In genomic region chr17:37221879-37222278, GRCm38 (mm10) we compare ENCODE assay signal across 17 mouse cellular contexts. TPM values are rescaled to one million over a fixed set of nuclear protein-coding genes. Genes with fewer than 3 reads are reported as not detected.
DNase-seq lines count a peak whose midpoint lies in the region; ATAC-seq and TF ChIP-seq lines count a peak whose summit lies in the region.
"Had no signal": no experiment of that assay in that cellular context is flagged by ENCODE, and none has a peak within 500 bp of the region (broad histone marks: within the 10 kb centered on the region; RNA-seq: fewer than 3 reads in every experiment).

No protein-coding gene starts in this region.

- TF ChIP-seq EP300 in CH12.LX (IDR thresholded peaks at IDR 0.05; ENCODE audit: low read length) = no peak

- H3K9ac ChIP-seq in kidney, postnatal 0 days (ENCODE audit: low read depth, low read length) = no peak overlapping the region
- H3K9ac ChIP-seq in CH12.LX (ENCODE audit: insufficient read depth, low read depth) = no peak overlapping the region
- H3K9ac ChIP-seq: embryonic facial prominence, embryonic 12.5 days; liver, embryonic 15.5 days had no signal

- 32% methylated on average over 1 of the region's 1 CpGs for WGBS in kidney, postnatal 0 days
- WGBS in kidney, adult 2 months = 26% methylated on average over 1 of the region's 1 CpGs

- H3K27me3 ChIP-seq in kidney, postnatal 0 days (ENCODE audit: insufficient read depth, low read length) = no peaks in the 10 kb centered on the region
- no peaks in the 10 kb centered on the region for H3K27me3 ChIP-seq in kidney, adult 2 months (replicated peaks; ENCODE audit: control insufficient read depth, insufficient read depth, low read length)
- peaks cover 2% of the 10 kb centered on the region for H3K27me3 ChIP-seq in CH12.LX (replicated peaks)
- H3K27me3 ChIP-seq: embryonic facial prominence, embryonic 12.5 days; liver, embryonic 15.5 days had no signal

- H3K36me3 ChIP-seq in kidney, postnatal 0 days (ENCODE audit: insufficient read depth, low read length) = no peaks in the 10 kb centered on the region
- H3K36me3 ChIP-seq in kidney, adult 2 months (ENCODE audit: control insufficient read depth, insufficient read depth, low read length) = no peaks in the 10 kb centered on the region
- H3K36me3 ChIP-seq in CH12.LX (replicated peaks in 1 of 2; ENCODE audit: control insufficient read depth in 1 of 2, insufficient read depth in 1 of 2, low read length in 1 of 2) = no peaks in the 10 kb centered on the region
- H3K36me3 ChIP-seq: embryonic facial prominence, embryonic 12.5 days; forebrain, embryonic 10.5 days; liver, embryonic 15.5 days had no signal

- TF ChIP-seq RAD21 in CH12.LX (IDR thresholded peaks at IDR 0.05; ENCODE audit: low read depth, low read length) = peak; percentile 53

- no peak overlapping the region for H3K27ac ChIP-seq in kidney, postnatal 0 days
- H3K27ac ChIP-seq in kidney, adult 2 months (ENCODE audit: insufficient read depth, low read depth, low read length) = no peak overlapping the region
- H3K27ac ChIP-seq in CH12.LX (ENCODE audit: insufficient read depth, low read depth) = no peak overlapping the region
- H3K27ac ChIP-seq: embryonic facial prominence, embryonic 12.5 days; forebrain, embryonic 10.5 days; liver, embryonic 15.5 days had no signal

- H3K4me2 ChIP-seq in kidney, postnatal 0 days (ENCODE audit: low read length) = no peak overlapping the region
- H3K4me2 ChIP-seq in CH12.LX (ENCODE audit: insufficient read depth, low read depth, poor library complexity, severe bottlenecking) = no peak overlapping the region
- H3K4me2 ChIP-seq: embryonic facial prominence, embryonic 12.5 days; liver, embryonic 15.5 days had no signal

- no peaks in the 10 kb centered on the region for H3K4me1 ChIP-seq in kidney, postnatal 0 days (replicated peaks; ENCODE audit: insufficient read depth, low read length)
- no peaks in the 10 kb centered on the region for H3K4me1 ChIP-seq in kidney, adult 2 months (ENCODE audit: control insufficient read depth, insufficient read depth, low read length)
- no peaks in the 10 kb centered on the region for H3K4me1 ChIP-seq in CH12.LX (ENCODE audit: control insufficient read depth in 1 of 2, insufficient read depth in 2 of 2)
- H3K4me1 ChIP-seq: embryonic facial prominence, embryonic 12.5 days; forebrain, embryonic 10.5 days; liver, embryonic 15.5 days had no signal

- ATAC-seq in kidney, postnatal 0 days (replicated peaks; ENCODE audit: low FRiP score, low read depth) = no peak
- ATAC-seq: hindbrain, embryonic 16.5 days had no signal

- TF ChIP-seq CTCF in kidney, postnatal 0 days (IDR thresholded peaks at IDR 0.05; ENCODE audit: low read depth) = peak; percentile 31; the same call in 1 of the 2 replicates
- no peak for TF ChIP-seq CTCF in kidney, adult 2 months (conservative IDR thresholded peaks at IDR 0.05; ENCODE audit: insufficient read depth, insufficient read length, low read depth, low read length)
- TF ChIP-seq CTCF in CH12.LX (conservative IDR thresholded peaks at IDR 0.05 in 1 of 2, IDR thresholded peaks at IDR 0.05 in 1 of 2; ENCODE audit: low read depth in 2 of 2, low read length in 2 of 2) = peak; percentile 18 to 59; a peak in 2 of 4 replicates
- TF ChIP-seq CTCF in brain, embryonic 14.5 days (IDR thresholded peaks at IDR 0.05; ENCODE audit: borderline replicate concordance, extremely low read depth, insufficient read depth, insufficient read length) = peak; percentile 6; the same call in 1 of the 2 replicates

- no peak for TF ChIP-seq POLR2A in kidney, adult 2 months (IDR thresholded peaks at IDR 0.05; ENCODE audit: low read depth, low read length)
- no peak for TF ChIP-seq POLR2A in CH12.LX (IDR thresholded peaks at IDR 0.05; ENCODE audit: low read depth, low read length)
- TF ChIP-seq POLR2A in brain, embryonic 14.5 days (IDR thresholded peaks at IDR 0.05; ENCODE audit: borderline replicate concordance, extremely low read depth, insufficient read depth, insufficient read length, poor library complexity, severe bottlenecking) = no peak

- no peak overlapping the region for H3K4me3 ChIP-seq in kidney, postnatal 0 days (replicated peaks; ENCODE audit: low read depth, low read length)
- no peak overlapping the region for H3K4me3 ChIP-seq in kidney, adult 2 months (ENCODE audit: insufficient read depth, low read depth, low read length)
- no peak overlapping the region for H3K4me3 ChIP-seq in CH12.LX (replicated peaks in 1 of 3; ENCODE audit: low read depth in 2 of 3, low read length in 2 of 3, poor library complexity in 1 of 3)
- H3K4me3 ChIP-seq: embryonic facial prominence, embryonic 12.5 days; forebrain, embryonic 10.5 days; liver, embryonic 15.5 days had no signal

- H3K9me3 ChIP-seq in kidney, postnatal 0 days (replicated peaks; ENCODE audit: low read length) = no peaks in the 10 kb centered on the region
- peaks cover 2% of the 10 kb centered on the region for H3K9me3 ChIP-seq in CH12.LX (replicated peaks; ENCODE audit: low read length)
- H3K9me3 ChIP-seq: liver, embryonic 15.5 days had no signal

- H3K79me2 ChIP-seq in CH12.LX (replicated peaks; ENCODE audit: control insufficient read depth, extremely low read depth, insufficient read depth, poor library complexity, severe bottlenecking) = no peaks in the 10 kb centered on the region

- dilution Hi-C loops in CH12.LX (cut with MboI; ENCODE audit: extremely low pct_ligation_motif_present, extremely low pct_unique_long_range_greater_than_20kb, low sequenced_read_pairs) = no loop called here

- in situ Hi-C loops in CH12.LX (cut with MboI; ENCODE audit: low pct_ligation_motif_present, low pct_unique_long_range_greater_than_20kb, low sequenced_read_pairs) = no loop called here

- peak; percentile 4 for DNase-seq in kidney, postnatal 0 days (ENCODE audit: low spot score)
- DNase-seq in kidney, adult 2 months = no peak
- peak; percentile 59 for DNase-seq in 3T3-L1 (ENCODE audit: low read depth, low spot score)
- DNase-seq in CH12.LX (ENCODE audit: extremely low read depth) = peak; percentile 8
- no peak for DNase-seq in brain, embryonic 14.5 days (ENCODE audit: low read depth)
- DNase-seq in neural tube, embryonic 10.5 days (ENCODE audit: extremely low spot score, low spot score) = no peak
- no peak for DNase-seq in adrenal gland, postnatal 25 days
- DNase-seq: cerebellum, adult 8-10 months; heart, adult 11 months; heart, postnatal 14 days had no signal

TF ChIP-seq in CH12.LX, 34 proteins besides CTCF, POLR2A, EP300 and RAD21:
- TF ChIP-seq SMC3 (IDR thresholded peaks at IDR 0.05; ENCODE audit: low read depth, low read length) (peak; percentile 50), RCOR1 (conservative IDR thresholded peaks at IDR 0.05; ENCODE audit: low read depth, low read length) (no peak)

RNA-seq across cellular contexts. Expression of gene Olfr96, which starts 1.9 kb away (rescaled TPM):
- polyA plus RNA-seq in kidney, postnatal 0 days (2015; fragmentation: Nextera tagmentation; extraction: Ambion mirVana) = not detected in 2 replicates
- polyA plus RNA-seq in kidney, adult 2 months (2012; rRNA removed) = not detected in 2 replicates
- total RNA-seq in CH12.LX (2012; rRNA removed) = not detected in 2 replicates
- total RNA-seq in CH12.LX (2014; rRNA removed) = not detected in 2 replicates
- not detected in 2 replicates for polyA plus RNA-seq in CH12.LX (2012; ENCODE audit: insufficient read length, low read depth)
- not detected in 2 replicates for polyA plus RNA-seq in brain, embryonic 14.5 days (2012; rRNA removed)
- total RNA-seq in adrenal gland, postnatal 25 days (2021) = not detected in 2 replicates
- total RNA-seq: heart, postnatal 14 days; left cerebral cortex, postnatal 25 days; neutrophil, adult 5-6 weeks had no signal
- polyA plus RNA-seq: embryonic facial prominence, embryonic 12.5 days; forebrain, embryonic 10.5 days; hindbrain, embryonic 16.5 days; kidney, embryonic 14.5 days; liver, embryonic 15.5 days had no signal

RNA-seq across cellular contexts. Expression of gene Olfr95, which starts 9.0 kb away (rescaled TPM):
- not detected in 2 replicates for polyA plus RNA-seq in kidney, postnatal 0 days (2015; fragmentation: Nextera tagmentation; extraction: Ambion mirVana)
- polyA plus RNA-seq in kidney, adult 2 months (2012; rRNA removed) = not detected in 2 replicates
- not detected in 2 replicates for total RNA-seq in CH12.LX (2012; rRNA removed)
- not detected in 2 replicates for total RNA-seq in CH12.LX (2014; rRNA removed)
- polyA plus RNA-seq in CH12.LX (2012; ENCODE audit: insufficient read length, low read depth) = not detected in 2 replicates
- polyA plus RNA-seq in brain, embryonic 14.5 days (2012; rRNA removed) = 0.03 and 0.05 TPM in 2 replicates
- total RNA-seq in adrenal gland, postnatal 25 days (2021) = not detected in 2 replicates
- total RNA-seq: heart, postnatal 14 days; left cerebral cortex, postnatal 25 days; neutrophil, adult 5-6 weeks had no signal
- polyA plus RNA-seq: embryonic facial prominence, embryonic 12.5 days; forebrain, embryonic 10.5 days; hindbrain, embryonic 16.5 days; kidney, embryonic 14.5 days; liver, embryonic 15.5 days had no signal

RNA-seq across cellular contexts. Expression of gene Olfr97, which starts 15.3 kb away (rescaled TPM):
- polyA plus RNA-seq in kidney, postnatal 0 days (2015; fragmentation: Nextera tagmentation; extraction: Ambion mirVana) = not detected in 2 replicates
- polyA plus RNA-seq in kidney, adult 2 months (2012; rRNA removed) = not detected in 2 replicates
- not detected in 2 replicates for total RNA-seq in CH12.LX (2012; rRNA removed)
- total RNA-seq in CH12.LX (2014; rRNA removed) = not detected in 2 replicates
- not detected in 2 replicates for polyA plus RNA-seq in CH12.LX (2012; ENCODE audit: insufficient read length, low read depth)
- polyA plus RNA-seq in brain, embryonic 14.5 days (2012; rRNA removed) = not detected in 2 replicates
- not detected in 2 replicates for total RNA-seq in adrenal gland, postnatal 25 days (2021)
- total RNA-seq: heart, postnatal 14 days; left cerebral cortex, postnatal 25 days; neutrophil, adult 5-6 weeks had no signal
- polyA plus RNA-seq: embryonic facial prominence, embryonic 12.5 days; forebrain, embryonic 10.5 days; hindbrain, embryonic 16.5 days; kidney, embryonic 14.5 days; liver, embryonic 15.5 days had no signal

RNA-seq across cellular contexts. Expression of gene Olfr94, which starts 21.1 kb away (rescaled TPM):
- polyA plus RNA-seq in kidney, postnatal 0 days (2015; fragmentation: Nextera tagmentation; extraction: Ambion mirVana) = not detected in 2 replicates
- not detected in 2 replicates for polyA plus RNA-seq in kidney, adult 2 months (2012; rRNA removed)
- total RNA-seq in CH12.LX (2012; rRNA removed) = not detected in 2 replicates
- total RNA-seq in CH12.LX (2014; rRNA removed) = not detected in 2 replicates
- not detected in 2 replicates for polyA plus RNA-seq in CH12.LX (2012; ENCODE audit: insufficient read length, low read depth)
- polyA plus RNA-seq in brain, embryonic 14.5 days (2012; rRNA removed) = not detected in 2 replicates
- total RNA-seq in adrenal gland, postnatal 25 days (2021) = not detected in 2 replicates
- total RNA-seq: heart, postnatal 14 days; left cerebral cortex, postnatal 25 days; neutrophil, adult 5-6 weeks had no signal
- polyA plus RNA-seq: forebrain, embryonic 10.5 days; hindbrain, embryonic 16.5 days; kidney, embryonic 14.5 days; liver, embryonic 15.5 days had no signal

RNA-seq across cellular contexts. Expression of gene Ubd, which starts 28.2 kb away (rescaled TPM):
- not detected in 2 replicates for polyA plus RNA-seq in kidney, postnatal 0 days (2015; fragmentation: Nextera tagmentation; extraction: Ambion mirVana)
- polyA plus RNA-seq in kidney, adult 2 months (2012; rRNA removed) = 0.20 and 1.6 TPM in 2 replicates
- total RNA-seq in CH12.LX (2012; rRNA removed) (0.21 and 0.47 TPM in 2 replicates), CH12.LX (2014; rRNA removed) (not detected in 2 replicates)
- not detected in 2 replicates for polyA plus RNA-seq in CH12.LX (2012; ENCODE audit: insufficient read length, low read depth)
- polyA plus RNA-seq in brain, embryonic 14.5 days (2012; rRNA removed) = not detected in 2 replicates
- not detected in 2 replicates for total RNA-seq in adrenal gland, postnatal 25 days (2021)
- total RNA-seq: left cerebral cortex, postnatal 25 days; neutrophil, adult 5-6 weeks had no signal
- polyA plus RNA-seq: forebrain, embryonic 10.5 days; hindbrain, embryonic 16.5 days; kidney, embryonic 14.5 days; liver, embryonic 15.5 days had no signal

Comparison
In these comparisons a context has a peak if more than half of its experiments do, and no peak if none do; other contexts are left out.
1. DNase-seq: peak in kidney, postnatal 0 days (single experiment), 3T3-L1 (single experiment) and CH12.LX (single experiment); none in kidney, adult 2 months (single experiment), brain, embryonic 14.5 days (single experiment), neural tube, embryonic 10.5 days (single experiment) and adrenal gland, postnatal 25 days (single experiment).